Mouse (Mus musculus): ENCODE data around the gene Prkcz. TPM values are rescaled to one million over a fixed set of nuclear protein-coding genes. Genes with fewer than 3 reads are reported as not detected.

Prkcz gene
- total and polyA plus RNA-seq, 2 experiments from 2014 or later, result 92.5 to 103 TPM

- Histone ChIP-seq H3K27ac (ENCODE audit: low read depth, low read length) (no peak overlapping the region), H3K4me3 (ENCODE audit: low read depth, low read length) (no peak overlapping the region), H3K36me3 (ENCODE audit: insufficient read depth) (peaks cover 23% of the 10 kb centered on the region; the same call in 1 of the 2 replicates), H3K9me3 (ENCODE audit: low read length) (no peaks in the 10 kb centered on the region), H3K4me2 (ENCODE audit: low read depth) (no peak overlapping the region), H3K4me1 (ENCODE audit: insufficient read depth) (no peaks in the 10 kb centered on the region), H3K9ac (no peak overlapping the region), H3K27me3 (ENCODE audit: insufficient read depth, low read length) (no peaks in the 10 kb centered on the region)
- TF ChIP-seq CTCF (IDR thresholded peaks at IDR 0.05; ENCODE audit: low read depth), result no peak
- no peak for DNase-seq
- WGBS, result 71% methylated on average over 3 of the region's 3 CpGs
- ATAC-seq, result no peak
Measured at GRCm38 (mm10) chr4:155264521-155265321, 96.4 kb downstream of the Prkcz start.

GRCm38 (mm10) chr4:155252253-155252652, 108.9 kb downstream of the Prkcz start:
- Histone ChIP-seq H3K27me3 (ENCODE audit: insufficient read depth, low read length) (no peaks in the 10 kb centered on the region), H3K9ac (peak overlapping the region; percentile 22; the same call in 1 of the 2 replicates), H3K4me3 (ENCODE audit: low read depth, low read length) (no peak overlapping the region), H3K36me3 (ENCODE audit: insufficient read depth) (peaks cover 13% of the 10 kb centered on the region; the same call in 1 of the 2 replicates), H3K4me1 (ENCODE audit: insufficient read depth) (peaks cover 28% of the 10 kb centered on the region), H3K4me2 (ENCODE audit: low read depth) (peak overlapping the region; percentile 96), H3K9me3 (ENCODE audit: low read length) (no peaks in the 10 kb centered on the region), H3K27ac (ENCODE audit: low read depth, low read length) (no peak overlapping the region)
- DNase-seq (no peak), ATAC-seq (no peak)
- no peak for TF ChIP-seq CTCF (IDR thresholded peaks at IDR 0.05; ENCODE audit: low read depth)
- 81% methylated on average over 6 of the region's 6 CpGs for WGBS

- no peaks in the 10 kb centered on the region for H3K9me3 ChIP-seq (ENCODE audit: low read length)
- peaks cover 31% of the 10 kb centered on the region for H3K4me1 ChIP-seq (ENCODE audit: insufficient read depth)
- H3K27ac ChIP-seq (ENCODE audit: low read depth, low read length), result peak overlapping the region; percentile 99
- peak overlapping the region; percentile 6; the same call in 1 of the 2 replicates for H3K9ac ChIP-seq
- H3K4me3 ChIP-seq (ENCODE audit: low read depth, low read length), result peak overlapping the region; percentile 59
- peaks cover 8% of the 10 kb centered on the region; the same call in 1 of the 2 replicates for H3K36me3 ChIP-seq (ENCODE audit: insufficient read depth)
- no peak for ATAC-seq
- peak overlapping the region; percentile 96 for H3K4me2 ChIP-seq (ENCODE audit: low read depth)
- no peak for TF ChIP-seq CTCF (IDR thresholded peaks at IDR 0.05; ENCODE audit: low read depth)
- DNase-seq, result peak; percentile 26
- no peaks in the 10 kb centered on the region for H3K27me3 ChIP-seq (ENCODE audit: insufficient read depth, low read length)
- WGBS, result 28% methylated on average over 3 of the region's 3 CpGs
Measured at GRCm38 (mm10) chr4:155251147-155251546, 110.0 kb downstream of the Prkcz start.

- ATAC-seq (peak; percentile 21), DNase-seq (peak; percentile 10)
- H3K27me3 ChIP-seq (ENCODE audit: insufficient read depth, low read length), result no peaks in the 10 kb centered on the region
- H3K27ac ChIP-seq (ENCODE audit: low read depth, low read length), result peak overlapping the region; percentile 99
- H3K9ac ChIP-seq, result peak overlapping the region; percentile 87
- 8% methylated on average over 23 of the region's 23 CpGs for WGBS
- TF ChIP-seq CTCF (IDR thresholded peaks at IDR 0.05; ENCODE audit: low read depth), result 0 out of 2 replicates have a peak, but pooled peaks have one; percentile 5
- 0 out of 2 replicates have a peak, but pooled peaks cover 4% of the 10 kb centered on the region for H3K36me3 ChIP-seq (ENCODE audit: insufficient read depth)
- H3K4me1 ChIP-seq (ENCODE audit: insufficient read depth), result peaks cover 36% of the 10 kb centered on the region
- peak overlapping the region; percentile 59 for H3K4me3 ChIP-seq (ENCODE audit: low read depth, low read length)
- H3K4me2 ChIP-seq (ENCODE audit: low read depth), result peak overlapping the region; percentile 96
- H3K9me3 ChIP-seq (ENCODE audit: low read length), result no peaks in the 10 kb centered on the region
Measured at GRCm38 (mm10) chr4:155250361-155251117, 110.6 kb downstream of the Prkcz start.

- DNase-seq (peak; percentile 92), ATAC-seq (peak; percentile 88)
- Histone ChIP-seq H3K27me3 (ENCODE audit: insufficient read depth, low read length) (no peaks in the 10 kb centered on the region), H3K9ac (peak within 1 kb of the TSS; percentile 87), H3K4me2 (ENCODE audit: low read depth) (peak within 1 kb of the TSS; percentile 96), H3K4me3 (ENCODE audit: low read depth, low read length) (peak within 1 kb of the TSS; percentile 59), H3K36me3 (ENCODE audit: insufficient read depth) (0 out of 2 replicates have a peak, but pooled peaks cover 4% of the 10 kb centered on the region), H3K4me1 (ENCODE audit: insufficient read depth) (peaks cover 36% of the 10 kb centered on the region), H3K9me3 (ENCODE audit: low read length) (no peaks in the 10 kb centered on the region), H3K27ac (ENCODE audit: low read depth, low read length) (peak within 1 kb of the TSS; percentile 99)
- WGBS, result under 1% methylated on average over 40 of the region's 58 CpGs
- no peak for TF ChIP-seq CTCF (IDR thresholded peaks at IDR 0.05; ENCODE audit: low read depth)
Measured at GRCm38 (mm10) chr4:155249648-155250351, 111.4 kb downstream of the Prkcz start, which contains the start of gene Faap20. Faap20 (plus strand) TSS chr4:155249802.

- peak overlapping the region; percentile 99 for H3K27ac ChIP-seq (ENCODE audit: low read depth, low read length)
- H3K4me1 ChIP-seq (ENCODE audit: insufficient read depth), result peaks cover 36% of the 10 kb centered on the region
- peak; percentile 98 for TF ChIP-seq CTCF (IDR thresholded peaks at IDR 0.05; ENCODE audit: low read depth)
- no peaks in the 10 kb centered on the region for H3K27me3 ChIP-seq (ENCODE audit: insufficient read depth, low read length)
- ATAC-seq (peak; percentile 74), DNase-seq (peak; percentile 97)
- H3K4me3 ChIP-seq (ENCODE audit: low read depth, low read length), result peak overlapping the region; percentile 59
- H3K4me2 ChIP-seq (ENCODE audit: low read depth), result peak overlapping the region; percentile 96
- WGBS, result 0% methylated on average over 9 of the region's 9 CpGs
- H3K9ac ChIP-seq, result peak overlapping the region; percentile 87
- H3K36me3 ChIP-seq (ENCODE audit: insufficient read depth), result 0 out of 2 replicates have a peak, but pooled peaks cover 2% of the 10 kb centered on the region
- no peaks in the 10 kb centered on the region for H3K9me3 ChIP-seq (ENCODE audit: low read length)
Measured at GRCm38 (mm10) chr4:155249257-155249647, 111.9 kb downstream of the Prkcz start.
